Mouse (Mus musculus): Measurements from ENCODE around the gene Ms4a4c. TPM values are rescaled to one million over a fixed set of nuclear protein-coding genes. Genes with fewer than 3 reads are reported as not detected.
"Not testable (repeated sequence)": the region's sequence is repeated elsewhere in the genome, so short reads cannot be mapped to it uniquely, and the experiment has no call there.

Ms4a4c gene
- polyA plus RNA-seq, 1 experiment from 2014 or later, result 0.52 TPM

GRCm38 (mm10) chr19:11466471-11466870, 61.9 kb downstream of the Ms4a4c start:
- H3K36me3 ChIP-seq, result no peaks in the 10 kb centered on the region
- H3K4me2 ChIP-seq, result no peak overlapping the region
- H3K4me1 ChIP-seq, result no peaks in the 10 kb centered on the region
- H3K27me3 ChIP-seq, result no peaks in the 10 kb centered on the region
- no peaks in the 10 kb centered on the region for H3K9me3 ChIP-seq
- no peak overlapping the region for H3K27ac ChIP-seq
- no peak for ATAC-seq (ENCODE audit: insufficient number of reproducible peaks, insufficient read depth, low FRiP score, low TSS enrichment, low read depth)
- no peak overlapping the region for H3K9ac ChIP-seq
- no peak overlapping the region for H3K4me3 ChIP-seq
- 69% methylated on average over 5 of the region's 5 CpGs for WGBS

GRCm38 (mm10) chr19:11468361-11468760, 63.8 kb downstream of the Ms4a4c start:
- not testable (repeated sequence) for H3K4me1 ChIP-seq; H3K27ac ChIP-seq; H3K4me2 ChIP-seq; H3K36me3 ChIP-seq; H3K4me3 ChIP-seq; ATAC-seq (ENCODE audit: insufficient number of reproducible peaks, insufficient read depth, low FRiP score, low TSS enrichment, low read depth); H3K27me3 ChIP-seq; H3K9me3 ChIP-seq; H3K9ac ChIP-seq
- 85% methylated on average over 1 of the region's 1 CpGs for WGBS

- not testable (repeated sequence) for ATAC-seq (ENCODE audit: insufficient number of reproducible peaks, insufficient read depth, low FRiP score, low TSS enrichment, low read depth); H3K36me3 ChIP-seq; H3K27me3 ChIP-seq; H3K4me2 ChIP-seq; H3K4me3 ChIP-seq; H3K9ac ChIP-seq; H3K4me1 ChIP-seq; H3K9me3 ChIP-seq; H3K27ac ChIP-seq
- WGBS, result 77% methylated on average over 4 of the region's 4 CpGs
Measured at GRCm38 (mm10) chr19:11469215-11469614, 64.6 kb downstream of the Ms4a4c start, which contains the start of gene Ms4a6c. Gene Ms4a6c (plus strand): TSS chr19:11469366.

Other genes starting within 250 kb of the Ms4a4c start
- not detected in 2 replicates for gene 1700025F22Rik, start 239.4 kb upstream of the Ms4a4c start, polyA plus RNA-seq (2015; fragmentation: Nextera tagmentation; extraction: Ambion mirVana)
- not detected in 2 replicates for gene Ms4a13, start 208.0 kb upstream of the Ms4a4c start, polyA plus RNA-seq (2015; fragmentation: Nextera tagmentation; extraction: Ambion mirVana)
- gene Ms4a12, start 172.3 kb upstream of the Ms4a4c start, polyA plus RNA-seq (2015; fragmentation: Nextera tagmentation; extraction: Ambion mirVana), result not detected in 2 replicates
- not detected in 2 replicates for gene Ms4a1, start 138.5 kb upstream of the Ms4a4c start, polyA plus RNA-seq (2015; fragmentation: Nextera tagmentation; extraction: Ambion mirVana)
- not detected in 2 replicates for gene Ms4a5, start 120.9 kb upstream of the Ms4a4c start, polyA plus RNA-seq (2015; fragmentation: Nextera tagmentation; extraction: Ambion mirVana)
- not detected in 2 replicates for gene Ms4a14, start 90.3 kb upstream of the Ms4a4c start, polyA plus RNA-seq (2015; fragmentation: Nextera tagmentation; extraction: Ambion mirVana)
- gene Ms4a7, start 68.6 kb upstream of the Ms4a4c start, polyA plus RNA-seq (2015; fragmentation: Nextera tagmentation; extraction: Ambion mirVana), result 3.2 and 3.5 TPM in 2 replicates
- gene Ms4a4a, start 29.2 kb upstream of the Ms4a4c start, polyA plus RNA-seq (2015; fragmentation: Nextera tagmentation; extraction: Ambion mirVana), result 3.2 and 4.6 TPM in 2 replicates
- 0.13 TPM in 1 of 2 replicates, not detected in the other for gene Ms4a4b, start 38.8 kb downstream of the Ms4a4c start, polyA plus RNA-seq (2015; fragmentation: Nextera tagmentation; extraction: Ambion mirVana)
- 4.8 and 5.4 TPM in 2 replicates for gene Ms4a6c, start 64.6 kb downstream of the Ms4a4c start, polyA plus RNA-seq (2015; fragmentation: Nextera tagmentation; extraction: Ambion mirVana)
- gene Gm8369, start 81.2 kb downstream of the Ms4a4c start, polyA plus RNA-seq (2015; fragmentation: Nextera tagmentation; extraction: Ambion mirVana), result not detected in 2 replicates
- 5.8 TPM in 2 replicates for gene Ms4a6b, start 111.7 kb downstream of the Ms4a4c start, polyA plus RNA-seq (2015; fragmentation: Nextera tagmentation; extraction: Ambion mirVana)
- gene Ms4a4d, start 132.0 kb downstream of the Ms4a4c start, polyA plus RNA-seq (2015; fragmentation: Nextera tagmentation; extraction: Ambion mirVana), result 0.17 and 0.31 TPM in 2 replicates
- gene Ms4a6d, start 200.1 kb downstream of the Ms4a4c start, polyA plus RNA-seq (2015; fragmentation: Nextera tagmentation; extraction: Ambion mirVana), result 2.8 and 4.0 TPM in 2 replicates
- gene Ms4a2, start 218.9 kb downstream of the Ms4a4c start, polyA plus RNA-seq (2015; fragmentation: Nextera tagmentation; extraction: Ambion mirVana), result 0.32 and 0.49 TPM in 2 replicates
- 0.28 TPM in 1 of 2 replicates, not detected in the other for gene Ms4a3, start 236.1 kb downstream of the Ms4a4c start, polyA plus RNA-seq (2015; fragmentation: Nextera tagmentation; extraction: Ambion mirVana)